Comparison of ENCODE assay signal across 13 mouse cellular contexts in genomic region chr19:7388488-7388887, GRCm38 (mm10).
"Had no signal": no experiment of that assay in that cellular context is flagged by ENCODE, and none has a peak within 500 bp of the region (broad histone marks: within the 10 kb centered on the region; RNA-seq: fewer than 3 reads in every experiment).

No protein-coding gene starts in this region.

- DNase-seq: gastrocnemius, adult 2 months; gastrocnemius, postnatal 10 days; gastrocnemius, postnatal 25 days; heart, adult 18-20 months; heart, postnatal 14 days; heart, postnatal 36 days; kidney, adult 11 months; kidney, adult 2 months; kidney, adult 9 months; kidney, postnatal 14 days; kidney, postnatal 36 days; liver; liver, embryonic 13.5 days had no signal
